Mouse (Mus musculus) adrenal gland, adult 18-20 months (tissue): ENCODE measurements around the gene Arhgap10. TPM values are rescaled to one million over a fixed set of nuclear protein-coding genes. Genes with fewer than 3 reads are reported as not detected.

Source experiments
- DNase-seq, 2 experiments: peaks; one replicate each; pipeline ENCODE4 v3.0.0; 2021 to 2022; ENCODE audit warnings: low spot score in 2 of 2
- long read RNA-seq, 2 experiments: library from polyadenylated mRNA; stranded (forward); transcript quantifications; one replicate each; pipeline ENCODE4 v2.0.0; 2021
- total RNA-seq, 2 experiments: library from RNA; stranded (reverse); gene quantifications; 1 replicate in 1 of 2; 2 replicates in 1 of 2; pipeline ENCODE4 v1.2.3; 2021

The Arhgap10 gene
- total RNA-seq: 10 to 100 TPM; 12.3 to 26.2 TPM
- long read RNA-seq, experiment 1, transcript Arhgap10-201 (23 exons, 3,084 nt): major isoform, 5 of 8 reads
- long read RNA-seq, experiment 1, partial matches to known transcripts: 0 of 8 reads
- long read RNA-seq, experiment 1, other reads (novel, unspliced or antisense): 3 of 8 reads
- long read RNA-seq, experiment 2, transcript Arhgap10-201 (23 exons, 3,084 nt): major isoform, 23 of 51 reads
- long read RNA-seq, experiment 2, partial matches to known transcripts: 13 of 51 reads
- long read RNA-seq, experiment 2, other reads (novel, unspliced or antisense): 11 of 51 reads

- DNase-seq: peak; percentile 79 to 90
Measured at GRCm38 (mm10) chr8:77517301-77518200, at the start of gene Arhgap10. TSS of gene Arhgap10 (minus strand) at chr8:77517953.

GRCm38 (mm10) chr8:77561441-77561840, 43.7 kb upstream of the Arhgap10 start:
- peak in 1 of 2 experiments; percentile 6 for DNase-seq

GRCm38 (mm10) chr8:77552491-77552890, 34.7 kb upstream of the Arhgap10 start:
- DNase-seq: no peak

GRCm38 (mm10) chr8:77549881-77550580, 32.3 kb upstream of the Arhgap10 start:
- no peak for DNase-seq

- peak; percentile 95 to 97 for DNase-seq
Measured at GRCm38 (mm10) chr8:77549121-77549706, 31.5 kb upstream of the Arhgap10 start, which contains the start of gene Prmt9. TSS of gene Prmt9 (plus strand) at chr8:77549397.

- no peak for DNase-seq
Measured at GRCm38 (mm10) chr8:77545616-77546015, 27.9 kb upstream of the Arhgap10 start.

- DNase-seq: no peak
Measured at GRCm38 (mm10) chr8:77544428-77544827, 26.7 kb upstream of the Arhgap10 start.

GRCm38 (mm10) chr8:77543152-77543777, 25.5 kb upstream of the Arhgap10 start:
- DNase-seq: no peak

- DNase-seq: no peak
Measured at GRCm38 (mm10) chr8:77538256-77538655, 20.5 kb upstream of the Arhgap10 start.

GRCm38 (mm10) chr8:77536821-77537220, 19.1 kb upstream of the Arhgap10 start:
- DNase-seq: no peak

- peak; percentile 40 to 55 for DNase-seq
Measured at GRCm38 (mm10) chr8:77535026-77535595, 17.4 kb upstream of the Arhgap10 start.

GRCm38 (mm10) chr8:77534358-77534992, 16.7 kb upstream of the Arhgap10 start:
- no peak for DNase-seq

GRCm38 (mm10) chr8:77526130-77526529, 8.4 kb upstream of the Arhgap10 start:
- DNase-seq: no peak

- no peak for DNase-seq
Measured at GRCm38 (mm10) chr8:77524906-77525305, 7.2 kb upstream of the Arhgap10 start.

GRCm38 (mm10) chr8:77524018-77524615, 6.4 kb upstream of the Arhgap10 start:
- no peak for DNase-seq

GRCm38 (mm10) chr8:77522984-77523383, 5.2 kb upstream of the Arhgap10 start:
- no peak for DNase-seq

GRCm38 (mm10) chr8:77521028-77521785, 3.5 kb upstream of the Arhgap10 start:
- no peak for DNase-seq

GRCm38 (mm10) chr8:77520601-77521000, 2.8 kb upstream of the Arhgap10 start:
- no peak for DNase-seq
